Mouse (Mus musculus) thymus, adult 2 months (tissue): ENCODE results near the gene Il4. TPM values are rescaled to one million over a fixed set of nuclear protein-coding genes. Genes with fewer than 3 reads are reported as not detected.
"Not testable (repeated sequence)": the region's sequence is repeated elsewhere in the genome, so short reads cannot be mapped to it uniquely, and the experiment has no call there.

ENCODE experiments used
- DNase-seq: peaks from one replicate; pipeline ENCODE4 v3.0.0; 2021
- H3K27ac ChIP-seq: fragments of 200-500 bp; 2 replicates; pipeline ENCODE4 v1.5.1; 2012; ENCODE audit warnings: low read length, control low read depth; ENCODE audit not compliant: control insufficient read depth, insufficient read depth
- H3K27me3 ChIP-seq: fragments of 200-500 bp; 2 replicates; pipeline ENCODE4 v1.6.1; 2012; ENCODE audit warnings: mild to moderate bottlenecking, low read length, moderate library complexity, mixed read lengths; ENCODE audit not compliant: control insufficient read depth, insufficient read depth
- H3K36me3 ChIP-seq: fragments of 200-500 bp; 2 replicates; pipeline ENCODE4 v1.6.1; 2012; ENCODE audit warnings: mild to moderate bottlenecking, low read length, moderate library complexity; ENCODE audit not compliant: control insufficient read depth, insufficient read depth
- H3K4me1 ChIP-seq: fragments of 200-500 bp; replicated peaks from 2 replicates; pipeline ENCODE4 v1.6.1; 2012; ENCODE audit warnings: low read length; ENCODE audit not compliant: control insufficient read depth, insufficient read depth
- H3K4me3 ChIP-seq: fragments of 200-500 bp; 2 replicates; pipeline ENCODE4 v1.5.1; 2012; ENCODE audit warnings: mild to moderate bottlenecking, low read length, control low read depth, moderate library complexity; ENCODE audit not compliant: control insufficient read depth, insufficient read depth
- CTCF ChIP-seq: fragments of 200-500 bp; IDR thresholded peaks from 2 replicates; pipeline ENCODE4 v1.5.1; 2012; ENCODE audit warnings: mild to moderate bottlenecking, control low read depth, low read length, moderate library complexity, borderline replicate concordance; ENCODE audit not compliant: control insufficient read depth, poor library complexity, insufficient read depth; ENCODE audit errors: extremely low read depth
- POLR2A ChIP-seq: fragments of 200-500 bp; IDR thresholded peaks from 2 replicates; pipeline ENCODE4 v1.6.1; 2012; ENCODE audit warnings: mild to moderate bottlenecking, low read length, control low read depth, moderate library complexity; ENCODE audit not compliant: control insufficient read depth, poor library complexity, insufficient read depth; ENCODE audit errors: extremely low read depth
- WGBS: fragments of 180-500 bp; shearing (Covaris S2); methylation state at CpG from one replicate; pipeline ENCODE4 v1.1.7; 2018; 5-methylcytosine and 5-hydroxymethylcytosine counted together
- polyA plus RNA-seq: library from polyadenylated mRNA; depleted of rRNA; stranded (reverse); fragments of >200 nt; gene quantifications from 2 replicates; pipeline ENCODE4 v1.2.3, GENCODE M21; 2012; rRNA removed

Il4 gene
- polyA plus RNA-seq, 1 experiment, result 0.55 TPM

DNA sequence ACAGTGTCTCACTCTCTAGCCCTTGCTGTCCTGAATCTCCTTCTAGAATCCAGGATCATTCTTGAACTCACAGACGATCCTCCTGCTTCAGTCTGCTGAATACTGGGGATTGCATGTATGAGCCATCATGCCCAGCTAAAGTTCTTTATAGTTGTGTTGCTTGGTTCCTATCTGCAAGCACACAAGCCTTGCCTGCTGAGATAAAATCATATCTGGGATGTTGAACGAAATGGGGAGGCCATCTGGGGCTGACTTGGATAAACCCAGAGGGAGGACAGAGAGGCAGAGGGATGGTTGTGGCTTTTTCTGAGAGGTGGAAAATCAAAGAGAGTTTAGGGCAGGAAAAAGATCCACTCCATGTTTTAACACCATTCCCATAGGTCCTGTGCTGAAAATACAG lies 56.5 kb downstream of the Il4 start:
- Histone ChIP-seq H3K27me3 (no peaks in the 10 kb centered on the region), H3K27ac (no peak overlapping the region), H3K4me1 (no peaks in the 10 kb centered on the region), H3K4me3 (no peak overlapping the region), H3K36me3 (no peaks in the 10 kb centered on the region)
- TF ChIP-seq POLR2A (no peak), CTCF (no peak)
- DNase-seq, result no peak
- 80% methylated on average over 2 of the region's 2 CpGs for WGBS

DNA sequence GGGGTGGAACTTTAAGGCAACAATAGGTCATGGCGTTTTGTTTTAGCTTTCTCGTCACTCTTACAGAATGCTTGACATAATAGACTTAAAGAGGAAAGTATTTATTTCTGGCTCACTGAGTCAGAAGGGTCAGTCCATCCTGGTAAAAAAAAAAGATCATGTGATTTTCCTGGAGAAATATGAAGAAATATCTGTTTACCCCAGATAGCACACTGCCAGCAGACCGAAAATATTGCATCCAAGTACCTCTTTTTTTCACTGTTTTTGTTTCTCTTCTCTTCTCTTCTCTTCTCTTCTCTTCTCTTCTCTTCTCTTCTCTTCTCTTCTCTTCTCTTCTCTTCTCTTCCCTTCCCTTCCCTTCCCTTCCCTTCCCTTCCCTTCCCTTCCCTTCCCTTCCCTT lies 58.5 kb downstream of the Il4 start:
- H3K27ac ChIP-seq, H3K36me3 ChIP-seq, H3K27me3 ChIP-seq, H3K4me1 ChIP-seq, H3K4me3 ChIP-seq, DNase-seq: not testable (repeated sequence)
- 88% methylated on average over 2 of the region's 3 CpGs for WGBS

DNA sequence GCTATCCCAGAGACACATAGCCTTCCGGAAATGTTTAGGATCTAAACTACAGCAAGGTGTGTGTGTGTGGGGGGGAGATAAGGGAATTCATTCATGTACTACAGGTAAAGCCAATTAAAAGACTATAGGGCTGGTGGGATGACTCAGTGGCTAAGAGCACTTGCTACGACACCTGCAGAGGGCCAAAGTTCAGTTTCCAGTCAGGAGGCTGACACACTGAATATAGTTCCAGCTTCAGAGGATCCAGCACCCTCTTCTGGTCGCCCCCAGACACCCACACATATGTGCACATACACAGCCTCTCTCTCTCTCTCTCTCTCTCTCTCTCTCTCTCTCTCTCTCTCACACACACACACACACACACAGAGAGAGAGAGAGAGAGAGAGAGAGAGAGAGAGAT lies 60.5 kb downstream of the Il4 start:
- not testable (repeated sequence) for DNase-seq, H3K36me3 ChIP-seq, H3K4me3 ChIP-seq, H3K4me1 ChIP-seq, H3K27me3 ChIP-seq, H3K27ac ChIP-seq
- 96% methylated on average over 2 of the region's 3 CpGs for WGBS

DNA sequence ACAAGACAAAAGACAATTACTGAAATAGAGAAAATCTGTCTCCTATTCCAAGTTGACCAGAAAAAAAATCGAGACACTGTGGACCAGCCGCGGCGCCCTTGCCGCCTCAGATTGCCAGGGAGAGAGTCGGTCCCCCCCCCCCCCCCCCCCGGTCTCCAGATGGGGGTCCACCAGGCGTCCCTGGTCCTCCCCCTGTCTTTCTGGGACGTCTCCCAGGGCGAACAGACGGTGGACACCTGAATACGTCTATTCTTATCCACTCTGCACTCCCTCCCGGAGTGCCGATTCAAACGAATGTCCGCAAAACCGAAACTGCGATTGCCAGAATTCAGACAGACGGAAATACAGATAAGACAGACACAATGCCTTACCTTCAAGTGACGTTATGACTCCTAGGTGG lies 61.9 kb downstream of the Il4 start:
- 88% methylated on average over 15 of the region's 20 CpGs for WGBS
- H3K27ac ChIP-seq, H3K36me3 ChIP-seq, DNase-seq, H3K4me1 ChIP-seq, H3K27me3 ChIP-seq, H3K4me3 ChIP-seq: not testable (repeated sequence)

Other genes starting within 250 kb of the Il4 start
- not detected in 2 replicates for gene Leap2, start 195.5 kb downstream of the Il4 start, polyA plus RNA-seq
- 407 and 566 TPM in 2 replicates for gene Uqcrq, start 187.8 kb downstream of the Il4 start, polyA plus RNA-seq
- 0.91 and 1.5 TPM in 2 replicates for gene Gdf9, start 187.6 kb downstream of the Il4 start, polyA plus RNA-seq
- 0.08 TPM in 1 of 2 replicates, not detected in the other for gene Gm10447, start 161.6 kb downstream of the Il4 start, polyA plus RNA-seq
- gene Shroom1, start 161.5 kb downstream of the Il4 start, polyA plus RNA-seq, result 0.70 and 0.75 TPM in 2 replicates
- not detected in 2 replicates for gene Gm9837, start 148.2 kb downstream of the Il4 start, polyA plus RNA-seq
- gene Gm9945, start 138.5 kb downstream of the Il4 start, polyA plus RNA-seq, result not detected in 2 replicates
- gene Sowaha, start 138.4 kb downstream of the Il4 start, polyA plus RNA-seq, result 0.18 and 0.23 TPM in 2 replicates
- gene Sept8, start 99.4 kb downstream of the Il4 start, polyA plus RNA-seq, result 11.5 TPM in 2 replicates
- 3.8 and 4.2 TPM in 2 replicates for gene Kif3a, start 51.3 kb downstream of the Il4 start, polyA plus RNA-seq
- 8.5 and 10.4 TPM in 2 replicates for gene Il13, start 16.0 kb upstream of the Il4 start, polyA plus RNA-seq
- gene Rad50, start 88.7 kb upstream of the Il4 start, polyA plus RNA-seq, result 8.3 and 8.4 TPM in 2 replicates
- 0.56 and 0.84 TPM in 2 replicates for gene Il5, start 102.1 kb upstream of the Il4 start, polyA plus RNA-seq
- 162 and 169 TPM in 2 replicates for gene Irf1, start 151.3 kb upstream of the Il4 start, polyA plus RNA-seq
- gene Gm17334, start 154.5 kb upstream of the Il4 start, polyA plus RNA-seq, result 0.86 and 0.98 TPM in 2 replicates
- 9.2 and 11.1 TPM in 2 replicates for gene Gm12216, start 240.6 kb upstream of the Il4 start, polyA plus RNA-seq